Mouse (Mus musculus) cerebellum, adult 2 months (tissue): ENCODE measurements at regions not wholly inside any gene's neighbourhood (a gene's known extent, or its start where the extent isn't known, plus 50 kb on each side); places are given as distances from the start of the nearest gene placed in this dataset.

Experiments
- DNase-seq, 2 experiments: peaks; one replicate each; pipeline ENCODE4 v3.0.0; 2021
- H3K27ac ChIP-seq: fragments of 200-500 bp; 2 replicates; pipeline ENCODE4 v1.5.1; 2012; ENCODE audit warnings: low read length, control low read depth, inconsistent platforms; ENCODE audit not compliant: insufficient read depth
- H3K27me3 ChIP-seq: fragments of 200-500 bp; 2 replicates; pipeline ENCODE4 v1.6.1; 2012; ENCODE audit warnings: inconsistent platforms, mild to moderate bottlenecking, low read length, moderate library complexity; ENCODE audit not compliant: control insufficient read depth, insufficient read depth
- H3K4me1 ChIP-seq: fragments of 200-500 bp; 2 replicates; pipeline ENCODE4 v1.6.1; 2011; ENCODE audit warnings: low read length; ENCODE audit not compliant: control insufficient read depth, insufficient read depth
- H3K4me3 ChIP-seq: fragments of 200-500 bp; replicated peaks from 2 replicates; pipeline ENCODE3; 2011; ENCODE audit warnings: mild to moderate bottlenecking, low read depth, low read length, control low read depth; ENCODE audit not compliant: insufficient read depth
- CTCF ChIP-seq: fragments of 200-500 bp; IDR thresholded peaks from 2 replicates; pipeline ENCODE4 v1.5.1; 2011; ENCODE audit warnings: low read depth, mild to moderate bottlenecking, control low read depth, low read length, moderate library complexity, borderline replicate concordance; ENCODE audit not compliant: insufficient read depth
- POLR2A ChIP-seq: fragments of 200-500 bp; IDR thresholded peaks from 2 replicates; pipeline ENCODE4 v1.6.1; 2011; ENCODE audit warnings: low read length, control low read depth, borderline replicate concordance; ENCODE audit not compliant: insufficient read depth
- WGBS: fragments of 180-500 bp; shearing (Covaris S2); methylation state at CpG from one replicate; pipeline ENCODE4 v1.1.7; 2018; 5-methylcytosine and 5-hydroxymethylcytosine counted together

DNA sequence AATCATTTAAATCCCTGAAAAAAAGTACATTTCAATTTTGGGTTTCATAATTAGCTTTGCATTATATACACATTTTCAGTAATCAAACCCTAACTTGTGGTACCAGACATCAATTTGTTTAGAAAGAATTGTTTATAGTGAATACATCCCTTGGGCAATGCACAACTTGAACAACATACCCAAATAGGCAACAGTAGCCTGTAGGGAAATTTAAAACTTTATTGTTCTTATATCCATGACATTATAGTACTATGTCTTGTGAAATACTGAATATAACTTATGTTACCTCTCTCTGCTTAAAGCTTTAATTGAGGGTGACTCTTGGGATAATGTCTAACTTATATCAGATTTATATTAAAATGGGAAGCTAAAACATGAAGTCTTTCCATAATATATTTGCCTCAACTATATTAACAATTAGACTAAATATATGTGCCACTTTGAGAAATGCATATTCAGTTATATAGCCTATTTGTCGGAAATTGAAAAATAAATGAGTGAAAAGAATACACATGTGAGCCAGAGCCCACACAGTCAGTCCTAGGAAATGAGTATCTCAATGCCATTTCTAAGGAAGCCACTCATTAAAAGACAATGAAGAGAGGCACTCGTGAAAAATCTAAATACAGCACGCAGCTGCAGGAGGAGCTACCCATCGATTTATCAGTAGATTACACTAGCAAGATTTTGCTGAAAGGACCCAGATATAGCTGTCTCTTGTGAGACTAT, 458.1 kb upstream of the Slitrk6 start:
- H3K27ac ChIP-seq: no peak overlapping the region
- DNase-seq: no peak
- TF ChIP-seq CTCF (no peak), POLR2A (no peak)
- 88% methylated on average over 4 of the region's 4 CpGs for WGBS
- no peaks in the 10 kb centered on the region for H3K4me1 ChIP-seq
- no peaks in the 10 kb centered on the region for H3K27me3 ChIP-seq
- H3K4me3 ChIP-seq: no peak overlapping the region

DNA sequence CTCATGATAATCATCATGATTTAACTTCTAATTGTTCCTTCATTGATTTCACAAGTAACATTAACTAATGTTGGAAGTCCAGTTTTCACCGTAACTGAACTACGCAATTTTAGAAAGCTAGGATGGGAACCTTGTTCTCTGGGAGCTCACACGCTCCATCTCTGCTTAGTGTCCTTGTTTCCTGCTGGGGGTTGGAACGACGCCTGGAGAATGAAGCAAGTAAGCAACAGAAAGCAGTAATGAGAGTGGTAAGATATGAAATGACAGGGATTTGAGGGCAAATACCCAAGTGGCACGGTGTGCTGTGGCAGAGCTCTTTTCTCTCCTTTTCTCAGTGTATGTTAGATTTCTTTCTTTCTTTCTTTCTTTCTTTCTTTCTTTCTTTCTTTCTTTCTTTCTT, 448.0 kb upstream of the Slitrk5 start:
- peak; percentile 27 to 51 for DNase-seq
- Histone ChIP-seq H3K27ac (no peak overlapping the region), H3K4me3 (no peak overlapping the region), H3K4me1 (no peaks in the 10 kb centered on the region), H3K27me3 (no peaks in the 10 kb centered on the region)
- TF ChIP-seq POLR2A (no peak), CTCF (no peak)
- 6% methylated on average over 6 of the region's 6 CpGs for WGBS

DNA sequence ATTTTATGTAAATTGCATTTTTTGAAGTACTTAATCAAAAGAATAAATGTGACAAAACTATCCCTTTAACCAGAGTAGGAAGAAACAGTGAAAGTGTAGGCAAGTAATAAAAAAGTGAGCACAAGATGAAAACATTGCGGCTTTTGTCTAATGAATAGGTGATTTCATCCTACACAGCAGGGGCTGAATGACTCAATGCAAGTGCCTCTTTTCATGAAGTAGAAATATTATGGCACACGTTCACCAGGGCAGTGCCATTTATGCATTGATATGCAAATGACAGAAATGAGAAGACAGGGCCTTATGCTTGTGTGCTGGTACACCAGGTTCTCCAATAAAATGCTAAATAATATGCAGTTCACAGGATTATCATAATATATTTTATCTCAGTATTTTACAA, 435.8 kb upstream of the Slitrk5 start:
- Histone ChIP-seq H3K27me3 (no peaks in the 10 kb centered on the region), H3K4me1 (no peaks in the 10 kb centered on the region), H3K4me3 (no peak overlapping the region), H3K27ac (no peak overlapping the region)
- DNase-seq: no peak
- no peak for TF ChIP-seq POLR2A
- TF ChIP-seq CTCF: no peak
- 28% methylated on average over 2 of the region's 2 CpGs for WGBS

DNA sequence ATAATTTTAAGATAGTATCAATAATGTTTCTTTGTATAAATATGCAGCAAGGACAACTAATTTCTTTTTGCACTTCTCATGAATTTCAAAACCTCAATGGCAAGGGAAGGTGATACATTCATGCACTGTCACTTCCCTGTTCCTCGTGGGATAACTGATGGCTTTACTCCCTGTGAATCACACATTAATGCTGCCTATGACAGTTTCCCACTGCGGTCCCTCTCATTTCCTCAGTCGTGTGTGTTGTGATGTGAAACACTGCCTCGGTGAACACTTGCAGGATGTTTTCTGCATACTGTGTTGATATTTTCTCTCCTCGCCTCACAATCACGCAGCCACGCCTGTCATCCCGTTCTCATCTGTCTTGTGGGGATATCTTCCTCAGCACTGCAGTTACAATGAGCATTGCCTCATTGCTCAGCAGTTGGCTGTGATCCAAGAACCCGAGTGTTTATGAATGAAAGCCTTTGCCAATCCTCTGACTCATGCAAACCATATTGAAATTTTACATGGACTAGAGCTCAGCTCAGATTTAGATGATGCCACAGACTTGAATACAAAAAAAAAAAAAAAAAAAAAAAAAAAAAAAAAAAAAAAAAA, 425.4 kb upstream of the Slitrk5 start:
- Histone ChIP-seq H3K27me3 (no peaks in the 10 kb centered on the region), H3K4me1 (no peaks in the 10 kb centered on the region), H3K27ac (no peak overlapping the region), H3K4me3 (no peak overlapping the region)
- WGBS: 5% methylated on average over 9 of the region's 9 CpGs
- DNase-seq: peak; percentile 38 to 64
- TF ChIP-seq POLR2A: no peak
- no peak for TF ChIP-seq CTCF

DNA sequence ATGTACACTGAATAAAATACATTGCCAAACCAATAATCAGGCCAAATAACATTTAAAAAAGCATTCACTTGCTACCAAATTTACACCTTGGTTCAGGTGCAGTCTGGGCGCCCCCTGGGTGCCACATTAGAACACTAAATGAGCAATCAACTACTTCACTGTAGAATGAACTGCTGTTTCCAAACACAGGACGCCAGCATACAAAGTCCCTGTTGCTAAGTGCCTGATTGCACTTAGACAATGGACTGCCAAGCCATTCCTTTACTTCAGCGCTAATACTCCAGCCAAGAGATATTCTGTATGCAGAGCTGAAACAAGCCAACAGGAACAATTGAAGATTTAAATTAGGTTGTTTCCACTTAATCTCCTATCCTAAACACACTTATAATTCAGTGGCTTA, 421.7 kb upstream of the Slitrk5 start:
- DNase-seq: no peak
- Histone ChIP-seq H3K4me1 (no peaks in the 10 kb centered on the region), H3K27ac (no peak overlapping the region), H3K27me3 (no peaks in the 10 kb centered on the region), H3K4me3 (no peak overlapping the region)
- no peak for TF ChIP-seq CTCF
- TF ChIP-seq POLR2A: no peak
- 22% methylated on average over 3 of the region's 3 CpGs for WGBS

DNA sequence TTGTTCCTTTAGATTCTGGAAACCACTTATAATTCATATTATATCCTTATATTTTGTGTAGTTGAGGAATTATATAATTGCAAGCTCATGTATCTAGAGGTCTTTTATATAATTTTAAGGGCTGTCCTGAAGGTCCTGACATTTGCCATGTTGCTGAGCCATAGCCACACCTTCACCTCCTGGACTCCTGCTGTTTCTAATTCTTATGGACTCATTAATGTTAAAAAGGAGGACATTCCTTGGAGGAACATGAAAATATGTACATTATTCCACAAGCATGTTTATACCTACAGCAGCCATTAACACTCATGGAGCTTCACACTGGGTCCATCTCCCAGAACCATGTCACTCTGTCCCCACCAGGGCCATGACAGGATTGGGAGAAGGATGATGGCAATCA, 413.2 kb upstream of the Slitrk5 start:
- Histone ChIP-seq H3K27me3 (no peaks in the 10 kb centered on the region), H3K4me3 (no peak overlapping the region), H3K27ac (no peak overlapping the region), H3K4me1 (no peaks in the 10 kb centered on the region)
- DNase-seq: no peak
- no peak for TF ChIP-seq CTCF
- TF ChIP-seq POLR2A: no peak

DNA sequence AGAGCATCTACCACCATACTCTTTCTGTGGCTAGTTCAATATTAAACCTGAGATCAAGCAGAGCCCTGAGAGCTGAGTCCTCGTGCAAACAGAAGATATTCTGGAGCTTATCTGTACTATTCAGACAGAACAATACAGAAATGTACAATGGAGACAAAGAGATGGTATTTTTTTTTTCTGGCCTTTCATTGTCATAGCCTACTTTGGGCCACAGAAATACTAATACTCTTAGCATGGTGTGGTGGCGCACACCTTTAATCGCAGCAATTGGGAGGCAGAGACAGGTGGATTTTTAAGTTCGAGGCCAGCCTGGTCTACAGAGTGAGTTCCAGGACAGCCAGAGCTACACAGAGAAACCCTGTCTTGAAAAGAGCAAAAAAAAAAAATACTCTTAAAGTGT, 404.7 kb upstream of the Slitrk5 start:
- H3K27ac ChIP-seq: no peak overlapping the region
- 82% methylated on average over 4 of the region's 4 CpGs for WGBS
- DNase-seq: no peak
- H3K4me3 ChIP-seq: no peak overlapping the region
- TF ChIP-seq POLR2A: no peak
- TF ChIP-seq CTCF: no peak
- H3K27me3 ChIP-seq: no peaks in the 10 kb centered on the region
- no peaks in the 10 kb centered on the region for H3K4me1 ChIP-seq

DNA sequence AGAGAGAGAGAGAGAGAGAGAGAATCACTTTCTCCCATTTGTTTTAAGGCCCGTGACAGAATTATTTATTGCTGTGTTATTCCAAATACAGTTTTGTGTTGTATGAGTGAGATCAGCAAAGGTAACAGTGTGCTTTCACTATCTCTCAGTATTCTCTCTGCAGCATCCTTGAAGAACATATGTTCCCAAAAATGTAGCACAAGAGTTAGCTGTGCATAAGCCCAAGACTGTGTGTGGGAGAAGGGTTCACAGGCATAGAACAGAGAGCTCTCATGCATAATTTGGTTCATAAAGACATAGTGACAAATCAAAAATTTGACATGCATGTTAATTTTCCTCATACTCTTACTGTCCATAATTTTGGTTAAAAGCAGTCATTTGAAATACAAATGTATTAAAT, 393.5 kb upstream of the Slitrk5 start:
- H3K27me3 ChIP-seq: no peaks in the 10 kb centered on the region
- no peak overlapping the region for H3K4me3 ChIP-seq
- H3K4me1 ChIP-seq: no peaks in the 10 kb centered on the region
- WGBS: 90% methylated on average over 1 of the region's 1 CpGs
- H3K27ac ChIP-seq: no peak overlapping the region
- no peak for TF ChIP-seq POLR2A
- TF ChIP-seq CTCF: no peak
- no peak for DNase-seq
